Mouse (Mus musculus) kidney, postnatal 0 days (tissue): Measurements from ENCODE around the gene Poc5. TPM values are rescaled to one million over a fixed set of nuclear protein-coding genes. Genes with fewer than 3 reads are reported as not detected.
A peak's percentile ranks its signal among the peaks of the same experiment; 100 is the strongest.

Source experiments
- ATAC-seq: fragments of 200-750 bp; cut with Nextera tagmentation; replicated peaks from 2 replicates; pipeline ENCODE4 v1.8.0; 2017; ENCODE audit warnings: low read depth, moderate number of reproducible peaks, moderate TSS enrichment, moderate library complexity; ENCODE audit not compliant: low FRiP score
- DNase-seq: peaks from one replicate; pipeline ENCODE4 v3.0.0-alpha.2; 2016; ENCODE audit warnings: low spot score
- H3K27ac ChIP-seq: fragments of 300-500 bp; sonication (generic); 2 replicates; pipeline ENCODE4 v1.5.1; 2014; ENCODE audit warnings: mild to moderate bottlenecking
- H3K27me3 ChIP-seq: fragments of 300-500 bp; sonication (generic); 2 replicates; pipeline ENCODE4 v1.6.1; 2014; ENCODE audit warnings: low read length, mixed read lengths; ENCODE audit not compliant: insufficient read depth
- H3K36me3 ChIP-seq: fragments of 300-500 bp; sonication (generic); 2 replicates; pipeline ENCODE4 v1.6.1; 2014; ENCODE audit warnings: low read length, mixed read lengths; ENCODE audit not compliant: insufficient read depth
- H3K4me1 ChIP-seq: fragments of 300-500 bp; sonication (generic); replicated peaks from 2 replicates; pipeline ENCODE4 v1.6.1; 2014; ENCODE audit warnings: antibody characterized with exemption, low read length, mixed read lengths; ENCODE audit not compliant: insufficient read depth
- H3K4me2 ChIP-seq: fragments of 300-500 bp; sonication (generic); 2 replicates; pipeline ENCODE4 v1.6.1; 2014; ENCODE audit warnings: mild to moderate bottlenecking, low read length, moderate library complexity, mixed read lengths
- H3K4me3 ChIP-seq: fragments of 300-500 bp; sonication (generic); replicated peaks from 2 replicates; pipeline ENCODE4 v1.5.1; 2014; ENCODE audit warnings: low read depth, low read length
- H3K9ac ChIP-seq: fragments of 300-500 bp; sonication (generic); 2 replicates; pipeline ENCODE4 v1.6.1; 2014; ENCODE audit warnings: low read depth, low read length
- H3K9me3 ChIP-seq: fragments of 300-500 bp; sonication (generic); replicated peaks from 2 replicates; pipeline ENCODE4 v1.6.1; 2016; ENCODE audit warnings: low read length, inconsistent platforms, mixed read lengths
- CTCF ChIP-seq: IDR thresholded peaks from 2 replicates; pipeline ENCODE4 v1.5.1; 2016; ENCODE audit warnings: antibody characterized with exemption, low read depth, mild to moderate bottlenecking, moderate library complexity
- WGBS: fragments of 180-500 bp; shearing (Covaris S2); extraction: QIAGEN DNeasy Blood & Tissue Kit; methylation state at CpG from one replicate; pipeline ENCODE4 v1.1.7; 2014; 5-methylcytosine and 5-hydroxymethylcytosine counted together
- polyA plus RNA-seq: library from polyadenylated mRNA; unstranded; fragments of >200 nt; fragmentation: Nextera tagmentation; extraction: Ambion mirVana; gene quantifications from 2 replicates; pipeline ENCODE4 v1.2.1, GENCODE M21; 2015

The Poc5 gene
- 10.6 and 11.5 TPM in 2 replicates for polyA plus RNA-seq

- H3K36me3 ChIP-seq = peaks cover 20% of the 10 kb centered on the region
- ATAC-seq = peak; percentile 100
- TF ChIP-seq CTCF = no peak
Measured at GRCm38 (mm10) chr13:96388042-96388888, at the start of gene Poc5. TSS of gene Poc5 (plus strand) at chr13:96388294.

GRCm38 (mm10) chr13:96341461-96341860 is 46.6 kb upstream of the Poc5 start:
- no peak for TF ChIP-seq CTCF
- 68% methylated on average over 3 of the region's 3 CpGs for WGBS
- Histone ChIP-seq H3K9ac (no peak overlapping the region), H3K4me2 (no peak overlapping the region), H3K9me3 (no peaks in the 10 kb centered on the region), H3K27ac (no peak overlapping the region), H3K4me1 (no peaks in the 10 kb centered on the region), H3K27me3 (no peaks in the 10 kb centered on the region), H3K36me3 (no peaks in the 10 kb centered on the region), H3K4me3 (no peak overlapping the region)
- no peak for ATAC-seq
- DNase-seq = no peak

More at GRCm38 (mm10) chr13:96388042-96388888, at the start of gene Poc5:
- Histone ChIP-seq H3K9me3 (no peaks in the 10 kb centered on the region), H3K27ac (peak within 1 kb of the TSS; percentile 79), H3K9ac (peak within 1 kb of the TSS; percentile 89), H3K27me3 (no peaks in the 10 kb centered on the region), H3K4me1 (peaks cover 10% of the 10 kb centered on the region; the same call in 1 of the 2 replicates), H3K4me2 (peak within 1 kb of the TSS; percentile 74), H3K4me3 (peak within 1 kb of the TSS; percentile 86)
- DNase-seq = peak; percentile 99
- under 1% methylated on average over 44 of the region's 44 CpGs for WGBS

GRCm38 (mm10) chr13:96344778-96345177 is 43.3 kb upstream of the Poc5 start:
- 72% methylated on average over 6 of the region's 6 CpGs for WGBS
- Histone ChIP-seq H3K36me3 (no peaks in the 10 kb centered on the region), H3K4me1 (no peaks in the 10 kb centered on the region), H3K9ac (no peak overlapping the region), H3K9me3 (no peaks in the 10 kb centered on the region), H3K27me3 (no peaks in the 10 kb centered on the region), H3K27ac (no peak overlapping the region), H3K4me2 (no peak overlapping the region), H3K4me3 (no peak overlapping the region)
- no peak for ATAC-seq
- TF ChIP-seq CTCF = no peak
- DNase-seq = no peak

GRCm38 (mm10) chr13:96346581-96346980 is 41.5 kb upstream of the Poc5 start:
- Histone ChIP-seq H3K4me2 (no peak overlapping the region), H3K4me1 (no peaks in the 10 kb centered on the region), H3K36me3 (no peaks in the 10 kb centered on the region), H3K4me3 (no peak overlapping the region), H3K27ac (no peak overlapping the region), H3K9me3 (no peaks in the 10 kb centered on the region), H3K9ac (no peak overlapping the region), H3K27me3 (no peaks in the 10 kb centered on the region)
- ATAC-seq = no peak
- DNase-seq = no peak
- TF ChIP-seq CTCF = no peak
- WGBS = 43% methylated on average over 3 of the region's 3 CpGs

- no peak overlapping the region for H3K27ac ChIP-seq
- ATAC-seq = no peak
- H3K4me2 ChIP-seq = no peak overlapping the region
- TF ChIP-seq CTCF = no peak
- no peaks in the 10 kb centered on the region for H3K27me3 ChIP-seq
- no peaks in the 10 kb centered on the region for H3K36me3 ChIP-seq
- DNase-seq = no peak
- H3K9ac ChIP-seq = no peak overlapping the region
- no peaks in the 10 kb centered on the region for H3K9me3 ChIP-seq
- no peak overlapping the region for H3K4me3 ChIP-seq
- H3K4me1 ChIP-seq = no peaks in the 10 kb centered on the region
- WGBS = 87% methylated on average over 6 of the region's 6 CpGs
Measured at GRCm38 (mm10) chr13:96350207-96350606, 37.9 kb upstream of the Poc5 start.

GRCm38 (mm10) chr13:96351264-96351663 is 36.8 kb upstream of the Poc5 start:
- 0 out of 2 replicates have a peak overlapping the region, but pooled peaks have one; percentile 1 for H3K4me3 ChIP-seq
- H3K36me3 ChIP-seq = no peaks in the 10 kb centered on the region
- peak; percentile 22 for DNase-seq
- peak overlapping the region; percentile 35; the same call in 1 of the 2 replicates for H3K9ac ChIP-seq
- TF ChIP-seq CTCF = no peak
- no peak overlapping the region for H3K27ac ChIP-seq
- H3K4me2 ChIP-seq = peak overlapping the region; percentile 38; the same call in 1 of the 2 replicates
- no peaks in the 10 kb centered on the region for H3K27me3 ChIP-seq
- H3K9me3 ChIP-seq = no peaks in the 10 kb centered on the region
- ATAC-seq = no peak
- no peaks in the 10 kb centered on the region for H3K4me1 ChIP-seq
- 35% methylated on average over 12 of the region's 12 CpGs for whole genome bisulfite sequencing
